Mouse (Mus musculus) kidney, adult 2 months (tissue): Measurements from ENCODE around the gene Pla2g1b.

ENCODE experiments used
- CTCF ChIP-seq: fragments of 200-500 bp; conservative IDR thresholded peaks from 2 replicates; pipeline ENCODE4 v1.5.1; 2011; ENCODE audit warnings: low read depth, mild to moderate bottlenecking, control low read depth, low read length, moderate library complexity, mixed read lengths; ENCODE audit not compliant: insufficient read depth, insufficient read length
- POLR2A ChIP-seq: fragments of 200-500 bp; IDR thresholded peaks from one replicate; pipeline ENCODE4 v1.6.1; 2011; ENCODE audit warnings: low read depth, low read length, control low read depth

GRCm38 (mm10) chr5:115444130-115444529 lies 21.9 kb upstream of the Pla2g1b start:
- TF ChIP-seq POLR2A (no peak), CTCF (no peak)
